Mouse (Mus musculus) right cerebral cortex, postnatal 25 days (tissue): ENCODE data around the gene Kcng3.

ENCODE experiments used
- DNase-seq: peaks from one replicate; pipeline ENCODE4 v3.0.0; 2022

The Kcng3 gene

GRCm38 (mm10) chr17:83554997-83555396, 76.7 kb downstream of the Kcng3 start:
- DNase-seq = no peak

- DNase-seq = peak; percentile 35
Measured at GRCm38 (mm10) chr17:83548501-83549233, 83.0 kb downstream of the Kcng3 start.

- no peak for DNase-seq
Measured at GRCm38 (mm10) chr17:83547145-83547544, 84.5 kb downstream of the Kcng3 start.

- DNase-seq = no peak
Measured at GRCm38 (mm10) chr17:83545756-83546742, 85.6 kb downstream of the Kcng3 start.

GRCm38 (mm10) chr17:83545259-83545658, 86.4 kb downstream of the Kcng3 start:
- no peak for DNase-seq

GRCm38 (mm10) chr17:83542424-83542823, 89.3 kb downstream of the Kcng3 start:
- no peak for DNase-seq

GRCm38 (mm10) chr17:83539262-83540037, 92.2 kb downstream of the Kcng3 start:
- DNase-seq = no peak

- no peak for DNase-seq
Measured at GRCm38 (mm10) chr17:83538694-83539093, 93.0 kb downstream of the Kcng3 start.

- DNase-seq = no peak
Measured at GRCm38 (mm10) chr17:83538141-83538540, 93.6 kb downstream of the Kcng3 start.
